Mouse (Mus musculus) forebrain, postnatal 0 days (tissue): ENCODE data around the gene Med27. TPM values are rescaled to one million over a fixed set of nuclear protein-coding genes. Genes with fewer than 3 reads are reported as not detected.

ENCODE experiments used
- ATAC-seq: fragments of 200-750 bp; cut with Nextera tagmentation; 2 replicates; pipeline ENCODE4 v1.8.0; 2017; ENCODE audit warnings: mild to moderate bottlenecking, moderate library complexity
- DNase-seq: peaks from one replicate; pipeline ENCODE4 v3.0.0-alpha.2; 2015
- H3K27ac ChIP-seq: fragments of 300-500 bp; sonication (generic); 2 replicates; pipeline ENCODE4 v1.5.1; 2014; ENCODE audit warnings: low read depth, mild to moderate bottlenecking, antibody characterized with exemption, low read length, moderate library complexity, mixed read lengths
- H3K27me3 ChIP-seq: fragments of 300-500 bp; sonication (generic); 2 replicates; pipeline ENCODE4 v1.6.1; 2014; ENCODE audit warnings: mild to moderate bottlenecking, low read length, mixed read lengths; ENCODE audit not compliant: insufficient read depth
- H3K36me3 ChIP-seq: fragments of 300-500 bp; sonication (generic); 2 replicates; pipeline ENCODE4 v1.6.1; 2014; ENCODE audit warnings: mild to moderate bottlenecking, moderate library complexity; ENCODE audit not compliant: insufficient read depth
- H3K4me1 ChIP-seq: fragments of 300-500 bp; sonication (generic); 2 replicates; pipeline ENCODE4 v1.6.1; 2014; ENCODE audit warnings: antibody characterized with exemption; ENCODE audit not compliant: insufficient read depth
- H3K4me2 ChIP-seq: fragments of 300-500 bp; sonication (generic); 2 replicates; pipeline ENCODE4 v1.6.1; 2014; ENCODE audit warnings: low read depth, mild to moderate bottlenecking, moderate library complexity
- H3K4me3 ChIP-seq: fragments of 300-500 bp; sonication (generic); 2 replicates; pipeline ENCODE4 v1.5.1; 2014; ENCODE audit warnings: low read depth, low read length, mixed read lengths
- H3K9ac ChIP-seq: fragments of 300-500 bp; sonication (generic); 2 replicates; pipeline ENCODE4 v1.6.1; 2014; ENCODE audit warnings: mild to moderate bottlenecking
- H3K9me3 ChIP-seq: fragments of 300-500 bp; sonication (generic); 2 replicates; pipeline ENCODE4 v1.6.1; 2016; ENCODE audit warnings: low read length
- CTCF ChIP-seq: sonication (generic); IDR thresholded peaks from 2 replicates; pipeline ENCODE4 v1.5.1; 2016; ENCODE audit warnings: antibody characterized with exemption, control low read depth, low read depth
- WGBS: fragments of 180-500 bp; shearing (Covaris S2); extraction: QIAGEN DNeasy Blood & Tissue Kit; methylation state at CpG from one replicate; pipeline ENCODE4 v1.1.7; 2014; 5-methylcytosine and 5-hydroxymethylcytosine counted together
- polyA plus RNA-seq: library from polyadenylated mRNA; unstranded; fragments of >200 nt; fragmentation: Nextera tagmentation; extraction: Ambion mirVana; gene quantifications from 2 replicates; pipeline ENCODE4 v1.2.1, GENCODE M21; 2015
- total RNA-seq: library from RNA; depleted of rRNA; stranded (reverse); fragments of >200 nt; gene quantifications from 2 replicates; pipeline ENCODE4 v1.2.3, GENCODE M21; 2014; rRNA removed

The Med27 gene
- total RNA-seq (60.1 and 62.3 TPM in 2 replicates), polyA plus RNA-seq (71.2 and 76.0 TPM in 2 replicates)

DNA sequence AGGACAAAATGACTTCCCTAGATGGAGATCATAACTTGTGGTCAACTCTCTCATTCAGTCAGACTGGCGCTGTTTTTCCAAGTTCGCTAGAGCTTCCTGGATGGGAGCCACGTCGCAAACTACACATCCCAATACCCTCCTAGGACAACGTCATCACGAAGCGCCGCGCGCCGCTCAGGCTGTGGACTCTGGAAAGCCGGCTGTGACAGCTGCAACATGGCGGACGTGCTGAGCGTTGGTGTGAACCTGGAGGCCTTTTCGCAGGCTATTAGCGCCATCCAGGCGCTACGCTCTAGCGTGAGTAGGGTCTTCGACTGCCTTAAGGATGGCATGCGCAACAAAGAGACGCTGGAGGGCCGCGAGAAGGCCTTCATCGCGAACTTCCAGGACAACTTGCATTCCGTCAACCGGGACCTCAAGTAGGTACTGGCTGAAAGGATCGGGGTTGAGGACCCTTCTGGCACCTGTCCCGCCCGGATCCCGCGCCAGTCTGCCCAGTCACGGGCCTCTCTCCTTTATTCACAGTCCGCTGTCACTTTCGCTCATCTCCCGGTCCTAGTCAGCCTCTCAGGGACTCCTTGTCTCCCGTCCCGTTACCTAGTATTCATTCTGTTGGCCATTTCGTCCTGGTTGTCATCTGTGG is at the start of gene Med27:
TSS of gene Med27 (plus strand) at position 191 of the 643 bp plus-strand sequence.
- Histone ChIP-seq H3K27me3 (no peaks in the 10 kb centered on the region), H3K36me3 (peaks cover 19% of the 10 kb centered on the region), H3K4me1 (peaks cover 7% of the 10 kb centered on the region), H3K9ac (peak within 1 kb of the TSS; percentile 86), H3K9me3 (no peaks in the 10 kb centered on the region), H3K4me2 (peak within 1 kb of the TSS; percentile 88), H3K27ac (peak within 1 kb of the TSS; percentile 69), H3K4me3 (peak within 1 kb of the TSS; percentile 90)
- DNase-seq, result peak; percentile 99
- ATAC-seq, result peak; percentile 99
- TF ChIP-seq CTCF, result no peak
- WGBS, result 2% methylated on average over 41 of the region's 41 CpGs

- Histone ChIP-seq H3K36me3 (no peaks in the 10 kb centered on the region), H3K27me3 (no peaks in the 10 kb centered on the region), H3K27ac (no peak overlapping the region), H3K9ac (no peak overlapping the region), H3K9me3 (no peaks in the 10 kb centered on the region), H3K4me2 (no peak overlapping the region), H3K4me1 (no peaks in the 10 kb centered on the region), H3K4me3 (no peak overlapping the region)
- TF ChIP-seq CTCF, result no peak
- no peak for ATAC-seq
- 53% methylated on average over 7 of the region's 7 CpGs for WGBS
- DNase-seq, result no peak
Measured at GRCm38 (mm10) chr2:29309966-29310365, 36.7 kb upstream of the Med27 start.

- Histone ChIP-seq H3K27ac (no peak overlapping the region), H3K4me2 (no peak overlapping the region), H3K9ac (no peak overlapping the region), H3K36me3 (no peaks in the 10 kb centered on the region), H3K4me3 (no peak overlapping the region), H3K4me1 (no peaks in the 10 kb centered on the region), H3K27me3 (no peaks in the 10 kb centered on the region), H3K9me3 (no peaks in the 10 kb centered on the region)
- ATAC-seq (no peak), DNase-seq (no peak)
- TF ChIP-seq CTCF, result no peak
- 75% methylated on average over 5 of the region's 5 CpGs for WGBS
Measured at GRCm38 (mm10) chr2:29312058-29312457, 34.6 kb upstream of the Med27 start.

DNA sequence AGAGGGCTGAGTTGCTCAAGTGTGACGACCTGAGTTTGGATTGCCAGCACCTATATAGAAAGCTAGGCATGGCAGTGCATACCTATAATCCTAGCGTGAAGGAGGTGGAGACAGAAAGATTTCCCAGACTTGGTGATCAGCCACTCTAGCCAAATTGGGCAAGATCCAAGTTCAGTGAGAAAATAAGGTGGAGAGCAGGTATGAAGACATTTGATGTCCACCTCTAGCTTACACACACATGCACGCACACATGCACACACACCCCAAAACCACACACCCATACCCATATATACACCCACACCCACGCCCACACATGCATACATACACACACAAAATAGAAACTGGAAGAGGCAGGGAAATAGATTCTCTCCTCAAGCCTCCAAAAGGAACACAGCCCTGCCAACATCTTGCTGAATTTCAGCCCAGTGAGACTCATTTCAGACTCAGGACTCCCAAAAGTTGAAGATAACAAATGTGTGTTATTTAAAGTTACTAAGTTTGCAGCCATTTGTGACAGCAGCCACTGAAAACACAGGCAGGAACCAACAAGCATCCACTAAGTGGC is 28.6 kb upstream of the Med27 start:
- WGBS, result 63% methylated on average over 4 of the region's 4 CpGs
- no peak overlapping the region for H3K4me3 ChIP-seq
- H3K36me3 ChIP-seq, result no peaks in the 10 kb centered on the region
- H3K9ac ChIP-seq, result no peak overlapping the region
- no peaks in the 10 kb centered on the region for H3K27me3 ChIP-seq
- ATAC-seq (no peak), DNase-seq (peak; percentile 62)
- no peak for TF ChIP-seq CTCF
- H3K9me3 ChIP-seq, result no peaks in the 10 kb centered on the region
- no peak overlapping the region for H3K27ac ChIP-seq
- H3K4me2 ChIP-seq, result no peak overlapping the region
- H3K4me1 ChIP-seq, result peaks cover 12% of the 10 kb centered on the region; the same call in 1 of the 2 replicates

GRCm38 (mm10) chr2:29318596-29318995 is 28.0 kb upstream of the Med27 start:
- TF ChIP-seq CTCF, result no peak
- no peak overlapping the region for H3K9ac ChIP-seq
- no peak for DNase-seq

GRCm38 (mm10) chr2:29320229-29320751 is 26.3 kb upstream of the Med27 start:
- WGBS, result 36% methylated on average over 11 of the region's 11 CpGs
- H3K27me3 ChIP-seq, result no peaks in the 10 kb centered on the region
- H3K9me3 ChIP-seq, result no peaks in the 10 kb centered on the region
- H3K36me3 ChIP-seq, result no peaks in the 10 kb centered on the region
- ATAC-seq, result peak; percentile 78
- DNase-seq, result peak; percentile 83
- peak overlapping the region; percentile 33 for H3K4me2 ChIP-seq
- H3K9ac ChIP-seq, result no peak overlapping the region
- H3K27ac ChIP-seq, result peak overlapping the region; percentile 50; the same call in 1 of the 2 replicates
- no peak for TF ChIP-seq CTCF
- peaks cover 12% of the 10 kb centered on the region; the same call in 1 of the 2 replicates for H3K4me1 ChIP-seq
- H3K4me3 ChIP-seq, result no peak overlapping the region

More at GRCm38 (mm10) chr2:29318596-29318995, 28.0 kb upstream of the Med27 start:
- Histone ChIP-seq H3K27me3 (no peaks in the 10 kb centered on the region), H3K4me3 (no peak overlapping the region), H3K4me2 (no peak overlapping the region), H3K27ac (no peak overlapping the region), H3K4me1 (peaks cover 12% of the 10 kb centered on the region; the same call in 1 of the 2 replicates), H3K9me3 (no peaks in the 10 kb centered on the region), H3K36me3 (no peaks in the 10 kb centered on the region)
- no peak for ATAC-seq
- 92% methylated on average over 3 of the region's 3 CpGs for WGBS

DNA sequence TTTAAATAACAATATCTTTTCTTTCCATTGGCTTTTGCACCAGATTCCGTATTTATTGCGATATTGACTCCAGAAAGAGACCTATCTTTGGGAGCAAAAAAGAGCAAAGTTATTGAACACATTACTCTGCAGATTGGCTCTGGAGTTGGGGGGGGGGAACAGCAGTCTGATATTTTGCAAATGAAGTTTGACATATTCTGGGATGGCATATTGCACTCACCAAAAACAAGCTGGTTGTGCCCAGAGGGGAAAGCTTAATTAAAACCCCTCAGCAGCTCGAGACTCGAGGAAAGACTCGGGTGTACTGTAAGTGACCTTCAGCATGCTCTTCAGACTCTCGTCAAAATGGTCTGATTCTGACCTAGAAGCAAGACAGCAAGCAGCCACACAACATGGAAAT is 25.8 kb upstream of the Med27 start:
- Histone ChIP-seq H3K27me3 (no peaks in the 10 kb centered on the region), H3K27ac (peak overlapping the region; percentile 50; the same call in 1 of the 2 replicates), H3K9me3 (no peaks in the 10 kb centered on the region), H3K4me3 (no peak overlapping the region), H3K36me3 (no peaks in the 10 kb centered on the region), H3K9ac (no peak overlapping the region), H3K4me1 (peaks cover 12% of the 10 kb centered on the region; the same call in 1 of the 2 replicates), H3K4me2 (peak overlapping the region; percentile 33; the same call in 1 of the 2 replicates)
- DNase-seq, result no peak
- 50% methylated on average over 6 of the region's 6 CpGs for WGBS
- no peak for TF ChIP-seq CTCF
- ATAC-seq, result peak; percentile 47; the same call in 1 of the 2 replicates
